Mouse (Mus musculus): Measurements from ENCODE around the gene Erp27.

GRCm38 (mm10) chr6:136934068-136934467 lies 12.1 kb upstream of the Erp27 start:
- no peak for TF ChIP-seq E2F4 (IDR thresholded peaks at IDR 0.05; ENCODE audit: insufficient read depth)
- no peak for TF ChIP-seq MYOD1 (IDR thresholded peaks at IDR 0.05; ENCODE audit: control insufficient read depth in 1 of 3, insufficient read length in 2 of 3, low read depth in 2 of 3)
- TF ChIP-seq TCF12 (IDR thresholded peaks at IDR 0.05; ENCODE audit: insufficient read depth, poor library complexity, severe bottlenecking) = no peak
- no peak for TF ChIP-seq CEBPB (IDR thresholded peaks at IDR 0.05; ENCODE audit: insufficient read depth, poor library complexity, severe bottlenecking)
- no peak for TF ChIP-seq POLR2A (IDR thresholded peaks at IDR 0.05; ENCODE audit: insufficient read length, low read depth)
- TF ChIP-seq USF1 (IDR thresholded peaks at IDR 0.05; ENCODE audit: low read depth) = no peak
- TF ChIP-seq MAX (IDR thresholded peaks at IDR 0.05; ENCODE audit: low read depth) = no peak
- no peak for TF ChIP-seq POLR2AphosphoS2 (IDR thresholded peaks at IDR 0.05; ENCODE audit: insufficient read length, low read depth)
- TF ChIP-seq REST (IDR thresholded peaks at IDR 0.05; ENCODE audit: insufficient read depth, insufficient read length) = no peak
- no peak for TF ChIP-seq MYOG (IDR thresholded peaks at IDR 0.05; ENCODE audit: control insufficient read depth in 1 of 3, insufficient read depth in 1 of 3, insufficient read length in 2 of 3, low read depth in 2 of 3)

All from myocyte (in vitro differentiated cells).